Mouse (Mus musculus) right cerebral cortex, postnatal 4 days (tissue): ENCODE data around the gene Scpep1.

Experiments used
- DNase-seq: peaks from one replicate; pipeline ENCODE4 v3.0.0-alpha.2; 2022

The Scpep1 gene

DNA sequence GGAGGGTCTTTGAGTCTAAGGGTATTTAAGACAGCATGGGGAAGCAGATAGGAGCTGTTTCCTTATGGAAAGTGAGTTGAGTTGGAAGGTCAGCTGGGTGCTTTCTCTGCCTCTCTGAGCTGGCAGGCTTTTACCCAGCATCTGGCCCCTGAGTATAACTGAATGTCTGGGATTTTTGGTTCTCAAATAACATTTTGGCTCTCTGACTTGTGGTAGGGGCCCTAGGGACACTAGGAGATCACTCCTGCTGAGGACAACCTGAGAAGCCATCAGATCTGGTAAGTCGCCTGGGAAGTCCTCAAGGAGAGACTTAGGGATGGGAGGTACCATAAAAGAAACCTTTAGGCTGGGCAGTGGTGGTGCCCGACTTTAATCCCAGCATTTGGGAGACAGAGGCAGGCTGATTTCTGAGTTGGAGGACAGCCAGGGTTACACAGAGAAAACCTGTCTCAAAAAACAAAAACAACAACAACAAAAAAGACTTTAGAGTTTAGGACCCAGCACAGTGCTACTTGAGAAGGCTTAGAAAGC, 15.0 kb upstream of the Scpep1 start, which contains the start of gene Coil:
Gene Coil, plus strand, starts transcription at position 51 of the 531 bp plus-strand sequence.
- no peak for DNase-seq

GRCm38 (mm10) chr11:88966881-88967361, 11.7 kb upstream of the Scpep1 start, which contains the start of gene Elobl:
Gene Elobl, minus strand, starts transcription at chr11:88966931.
- no peak for DNase-seq

DNA sequence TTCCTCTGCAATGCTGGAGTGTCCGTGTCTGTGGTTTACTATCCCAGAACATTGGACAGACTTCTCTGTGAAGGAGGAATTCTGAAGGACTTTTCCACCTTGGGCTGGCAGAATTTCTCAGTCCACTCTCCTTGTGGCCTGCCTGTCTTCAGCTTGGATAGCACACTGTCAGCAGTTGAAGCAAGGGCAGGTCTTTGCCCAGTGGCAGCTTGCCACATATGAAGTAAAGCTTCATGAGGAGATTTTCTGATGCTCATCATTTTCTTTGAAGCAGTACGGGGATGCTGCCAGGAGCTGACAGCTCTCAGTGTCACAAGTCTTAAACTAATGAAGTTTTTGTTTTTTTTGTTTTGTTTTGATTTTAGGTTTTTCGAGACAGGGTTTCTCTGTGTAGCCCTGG, 3.6 kb upstream of the Scpep1 start:
- no peak for DNase-seq

- no peak for DNase-seq
These were observed 462 bp downstream of the Scpep1 start for GRCm38 (mm10) chr11:88954803-88955202.

GRCm38 (mm10) chr11:88953582-88953981, 1.7 kb downstream of the Scpep1 start:
- DNase-seq: no peak

- no peak for DNase-seq
These were observed 3.1 kb downstream of the Scpep1 start for GRCm38 (mm10) chr11:88952117-88952516.

GRCm38 (mm10) chr11:88951576-88951975, 3.7 kb downstream of the Scpep1 start:
- no peak for DNase-seq

DNA sequence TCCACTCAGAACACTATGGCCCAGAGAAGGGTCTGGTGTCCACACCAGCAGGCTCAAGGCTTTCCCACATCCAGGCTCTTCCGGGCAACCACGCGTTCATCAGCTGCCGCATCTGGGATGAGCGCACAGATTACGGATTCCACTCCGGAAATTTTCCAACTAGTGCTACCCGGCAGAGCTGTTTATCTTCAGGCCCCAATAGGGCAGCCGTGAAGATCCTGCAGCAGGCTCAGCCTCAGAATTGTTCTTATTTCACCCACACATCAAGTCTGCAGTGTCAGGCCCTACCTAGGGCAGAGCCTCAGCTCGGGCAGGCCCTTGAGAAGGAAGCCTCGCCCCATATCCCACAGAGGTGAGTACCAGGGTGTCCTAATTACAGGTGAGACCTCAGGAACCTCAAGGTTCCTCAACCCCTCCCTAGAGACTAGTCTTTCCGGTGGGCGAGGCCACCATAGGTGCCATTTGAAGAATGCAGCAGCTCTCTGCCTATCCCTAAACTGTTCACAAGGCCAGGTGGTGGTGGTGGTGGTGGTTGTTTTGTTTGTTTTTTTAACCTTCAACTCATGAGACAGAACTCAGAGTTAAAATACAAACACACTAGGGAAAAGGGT, 4.5 kb downstream of the Scpep1 start:
- no peak for DNase-seq

- DNase-seq: no peak
These were observed 5.2 kb downstream of the Scpep1 start for GRCm38 (mm10) chr11:88949802-88950639.

GRCm38 (mm10) chr11:88948896-88949295, 6.4 kb downstream of the Scpep1 start:
- DNase-seq: no peak

- DNase-seq: no peak
These were observed 9.2 kb downstream of the Scpep1 start for GRCm38 (mm10) chr11:88945971-88946585.

- DNase-seq: no peak
These were observed 13.8 kb downstream of the Scpep1 start for GRCm38 (mm10) chr11:88941489-88941888.

- DNase-seq: no peak
These were observed 15.6 kb downstream of the Scpep1 start for GRCm38 (mm10) chr11:88939634-88940033.

GRCm38 (mm10) chr11:88938770-88939169, 16.5 kb downstream of the Scpep1 start:
- DNase-seq: no peak

- DNase-seq: no peak
These were observed 17.4 kb downstream of the Scpep1 start for GRCm38 (mm10) chr11:88937886-88938285.

DNA sequence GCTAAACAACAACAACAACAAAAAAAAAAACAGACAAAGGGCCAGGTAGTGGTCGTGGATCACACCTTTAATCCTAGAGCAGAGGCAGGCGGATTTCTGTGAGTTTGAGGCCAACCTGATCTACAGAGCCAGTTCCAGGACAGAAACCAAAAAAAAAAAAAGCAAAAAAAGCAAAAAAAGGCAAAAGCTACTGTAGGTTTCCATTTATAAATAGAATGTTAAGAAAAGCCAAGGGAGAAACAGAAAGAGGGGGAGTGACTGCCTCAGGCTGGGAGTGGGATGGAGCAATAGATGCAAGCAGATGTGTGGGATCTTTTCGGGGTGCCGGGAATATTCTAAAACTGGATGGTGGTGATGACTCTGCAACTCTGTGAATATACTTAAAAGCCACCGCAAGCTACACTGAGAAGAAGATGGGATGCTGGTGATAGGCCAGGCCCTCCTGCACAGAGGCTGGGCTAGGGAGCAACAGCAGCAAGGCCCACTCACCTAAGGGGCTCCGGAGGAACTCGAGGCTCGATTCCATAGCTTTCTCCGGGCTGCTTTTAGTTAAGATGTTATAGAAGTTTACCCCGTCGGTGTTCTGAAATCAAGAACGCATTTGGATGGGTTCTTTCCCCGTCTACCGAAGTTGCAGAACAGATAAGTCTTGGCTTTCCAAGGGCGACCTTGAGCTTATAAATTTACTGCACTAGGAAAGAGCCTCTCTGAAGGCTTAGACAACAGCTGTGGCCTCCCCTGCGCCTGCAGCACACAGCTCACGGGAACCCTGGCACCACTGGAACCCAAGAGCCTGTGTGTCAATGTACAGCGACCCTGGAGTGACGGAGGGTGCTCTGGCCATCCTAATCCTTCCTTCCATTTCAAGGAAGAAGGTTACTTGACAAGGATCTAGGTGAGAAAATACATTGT, 20.9 kb downstream of the Scpep1 start:
- no peak for DNase-seq

GRCm38 (mm10) chr11:88933030-88933429, 22.2 kb downstream of the Scpep1 start:
- DNase-seq: no peak

DNA sequence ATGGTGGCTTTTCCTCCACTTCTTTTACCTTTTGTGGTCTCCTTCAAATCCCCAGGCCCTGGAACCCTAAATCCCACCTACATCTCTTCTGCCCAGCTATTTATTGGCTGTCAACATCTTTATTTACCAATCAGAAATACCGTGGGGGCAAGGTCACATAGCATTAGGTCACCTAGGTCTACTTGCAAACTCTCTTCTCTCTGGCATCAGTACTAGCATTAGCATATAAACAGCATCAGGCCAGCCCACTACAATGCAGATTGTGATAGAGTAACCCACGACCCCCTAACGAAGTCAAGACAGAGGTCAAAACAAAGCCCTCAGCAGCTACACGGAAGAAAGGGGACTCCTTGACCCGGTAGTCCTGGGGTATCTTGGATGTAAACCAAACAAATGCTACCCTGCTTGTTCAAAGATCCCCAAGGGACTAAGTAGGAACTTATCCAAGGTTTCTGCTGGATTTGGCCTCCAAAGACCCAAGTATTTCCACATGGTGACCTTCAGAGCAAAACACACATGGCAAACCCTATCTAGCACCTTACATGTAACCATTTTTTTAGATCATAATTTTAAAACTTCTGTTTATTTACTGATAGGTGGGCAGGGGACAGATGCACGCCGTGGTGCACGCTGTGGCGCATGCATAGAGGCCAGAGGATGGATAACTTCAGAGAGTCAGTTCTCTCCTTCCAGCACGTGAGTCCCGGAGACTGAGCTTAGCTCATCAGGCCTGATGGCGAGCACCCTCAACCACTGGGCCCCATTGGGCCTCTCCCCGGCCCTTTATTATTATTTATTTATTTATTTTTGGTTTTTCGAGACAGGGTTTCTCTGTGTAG, 23.4 kb downstream of the Scpep1 start:
- DNase-seq: no peak

DNA sequence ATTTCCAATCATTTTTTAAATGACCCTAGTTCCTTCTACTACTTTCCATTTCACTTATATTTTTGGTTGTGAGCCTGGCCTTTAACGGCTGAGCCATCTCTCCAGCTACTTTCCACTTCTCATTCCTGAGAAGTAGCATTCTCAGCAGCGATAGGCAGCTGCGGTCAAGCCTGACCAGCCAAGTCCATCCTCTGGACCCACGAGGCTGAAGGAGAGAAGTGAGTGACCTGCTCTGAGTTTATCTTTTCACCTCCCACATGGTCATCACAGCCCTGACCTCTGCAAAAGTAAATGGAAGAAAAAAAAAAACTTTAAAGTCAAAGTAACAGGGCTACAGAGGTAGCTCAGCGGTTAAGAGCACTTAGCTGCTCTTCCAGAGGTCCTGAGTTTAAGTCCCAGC, 28.7 kb downstream of the Scpep1 start:
- no peak for DNase-seq

DNA sequence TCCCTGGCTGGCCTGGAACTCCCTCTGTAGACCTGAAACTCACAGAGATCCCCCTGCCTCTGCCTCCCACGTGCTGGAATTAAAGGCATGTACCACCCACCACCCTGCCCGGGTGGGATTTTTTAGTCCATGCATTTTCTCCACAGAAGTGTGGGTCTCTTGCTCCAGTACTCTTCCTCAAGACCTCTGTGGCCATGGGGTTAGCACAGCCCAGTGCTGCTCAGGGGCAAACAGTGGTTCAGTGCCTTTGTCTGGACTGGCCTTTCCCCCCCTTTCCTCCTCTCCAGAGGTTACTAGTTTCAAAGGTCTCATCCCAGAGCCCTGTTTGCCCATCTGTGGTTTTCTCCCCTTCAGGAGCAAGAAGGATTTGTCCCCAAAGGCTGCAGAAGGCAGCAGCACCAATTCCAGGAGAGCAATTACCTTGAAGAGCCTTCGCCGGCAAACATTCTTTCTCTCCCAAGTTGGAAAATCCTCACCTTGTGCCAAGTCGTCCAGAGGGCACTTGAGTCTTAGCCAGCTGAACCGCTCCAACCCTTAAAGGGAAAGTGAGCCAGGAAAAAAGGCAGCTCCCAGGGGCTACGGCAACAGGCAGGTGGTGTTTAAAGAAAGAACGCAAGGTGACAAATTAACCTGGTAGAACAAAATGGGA, 45.8 kb downstream of the Scpep1 start:
- DNase-seq: no peak
